13 mouse cellular contexts compared by ENCODE assay signal in the genomic region with DNA sequence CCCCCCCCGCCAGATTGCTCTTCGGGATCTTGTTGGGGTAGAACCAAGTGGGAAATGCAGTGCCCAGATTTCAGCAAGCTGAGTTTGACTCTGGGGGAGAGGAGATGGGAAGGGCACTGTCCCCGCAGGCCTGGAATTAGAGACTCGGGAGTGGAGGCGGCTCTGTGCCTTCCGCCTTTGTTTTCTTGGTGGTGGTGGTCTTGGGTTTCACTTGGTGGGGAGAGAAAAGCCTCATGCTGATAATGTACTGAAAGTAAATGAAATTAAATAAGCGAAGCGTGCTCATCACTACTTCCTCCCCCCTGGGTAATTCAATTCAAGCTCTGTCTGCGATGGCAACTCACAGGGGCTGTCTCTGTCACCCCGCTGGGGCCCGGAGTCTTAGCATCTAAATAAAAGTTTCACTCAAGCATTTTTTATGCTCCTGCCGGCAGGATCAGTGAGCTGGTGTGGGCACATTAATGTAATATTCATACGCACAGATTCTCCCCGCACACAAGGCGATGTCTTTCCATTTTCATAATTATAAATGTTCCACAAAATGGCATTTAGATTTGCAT.
DNase-seq lines count a peak whose midpoint lies in the region; ATAC-seq lines count a peak whose summit lies in the region.
"Had no signal": no experiment of that assay in that cellular context is flagged by ENCODE, and none has a peak within 500 bp of the region (broad histone marks: within the 10 kb centered on the region; RNA-seq: fewer than 3 reads in every experiment).

No protein-coding gene starts in this region.

- peak; percentile 40 for DNase-seq in embryo, embryonic 10.5 days (ENCODE audit: low spot score)
- no peak for DNase-seq in embryo, embryonic 10 days (ENCODE audit: low spot score)
- peak; percentile 12 for DNase-seq in left cerebral cortex, postnatal 4 days
- no peak for DNase-seq in left cerebral cortex, adult 9 months (ENCODE audit: low spot score in 2 of 2)
- no peak for DNase-seq in midbrain, embryonic 10.5 days (ENCODE audit: low spot score)
- DNase-seq in cerebellum, postnatal 14 days = no peak
- DNase-seq: right cerebral cortex, postnatal 14 days had no signal

- H3K36me3 ChIP-seq in midbrain, embryonic 10.5 days = no peaks in the 10 kb centered on the region
- H3K36me3 ChIP-seq in neural tube, embryonic 14.5 days (ENCODE audit: control insufficient read depth, insufficient read depth, low read length) = no peaks in the 10 kb centered on the region
- H3K36me3 ChIP-seq: heart, embryonic 10.5 days; limb, embryonic 13.5 days had no signal

- no peak overlapping the region for H3K9ac ChIP-seq in neural tube, embryonic 14.5 days (replicated peaks; ENCODE audit: low read depth, low read length)
- H3K9ac ChIP-seq: limb, embryonic 13.5 days had no signal

- no peaks in the 10 kb centered on the region for H3K9me3 ChIP-seq in midbrain, embryonic 10.5 days (replicated peaks)
- H3K9me3 ChIP-seq in neural tube, embryonic 14.5 days (ENCODE audit: control insufficient read depth, low read length) = no peaks in the 10 kb centered on the region
- H3K9me3 ChIP-seq: heart, embryonic 10.5 days; limb, embryonic 13.5 days had no signal

- 53% methylated on average over 15 of the region's 15 CpGs for WGBS in midbrain, embryonic 10.5 days
- 29% methylated on average over 15 of the region's 15 CpGs for WGBS in neural tube, embryonic 14.5 days

- intact Hi-C loops in left cerebral cortex, postnatal 4 days (cut with DNase I) = no loop called here

- no peak overlapping the region for H3K4me3 ChIP-seq in midbrain, embryonic 10.5 days
- no peak overlapping the region for H3K4me3 ChIP-seq in neural tube, embryonic 14.5 days (ENCODE audit: low read depth, low read length)
- H3K4me3 ChIP-seq: heart, embryonic 10.5 days; limb, embryonic 13.5 days had no signal

- H3K27me3 ChIP-seq in midbrain, embryonic 10.5 days (ENCODE audit: low read depth, poor library complexity, severe bottlenecking) = no peaks in the 10 kb centered on the region
- no peaks in the 10 kb centered on the region for H3K27me3 ChIP-seq in neural tube, embryonic 14.5 days (ENCODE audit: control insufficient read depth, insufficient read depth, low read length)
- H3K27me3 ChIP-seq: Patski had no signal

- H3K27ac ChIP-seq in midbrain, embryonic 10.5 days (replicated peaks) = peak overlapping the region; percentile 55; the same call in 1 of the 2 replicates
- peak overlapping the region; percentile 49; the same call in 1 of the 2 replicates for H3K27ac ChIP-seq in neural tube, embryonic 14.5 days (ENCODE audit: low read depth, low read length)
- H3K27ac ChIP-seq: heart, embryonic 10.5 days; limb, embryonic 13.5 days had no signal

- H3K4me2 ChIP-seq in neural tube, embryonic 14.5 days (ENCODE audit: low read depth, low read length) = no peak overlapping the region
- H3K4me2 ChIP-seq: limb, embryonic 13.5 days had no signal

- ATAC-seq in neural tube, embryonic 14.5 days (ENCODE audit: low read depth) = no peak
- ATAC-seq in monocyte, adult 5-6 weeks (replicated peaks; ENCODE audit: insufficient number of reproducible peaks, low FRiP score, low TSS enrichment, poor library complexity, severe bottlenecking) = no peak
- ATAC-seq: intestine, embryonic 16.5 days; Patski had no signal

- H3K4me1 ChIP-seq in midbrain, embryonic 10.5 days = peaks cover 34% of the 10 kb centered on the region
- peaks cover 11% of the 10 kb centered on the region for H3K4me1 ChIP-seq in neural tube, embryonic 14.5 days (ENCODE audit: control insufficient read depth, insufficient read depth, low read length)
- H3K4me1 ChIP-seq: heart, embryonic 10.5 days; limb, embryonic 13.5 days had no signal

Comparison
In these comparisons a context has a peak if more than half of its experiments do, and no peak if none do; other contexts are left out.
1. DNase-seq: peak in embryo, embryonic 10.5 days (single experiment) and left cerebral cortex, postnatal 4 days (single experiment); none in embryo, embryonic 10 days (single experiment), left cerebral cortex, adult 9 months (0 of 2), midbrain, embryonic 10.5 days (single experiment) and cerebellum, postnatal 14 days (0 of 2).